Mouse (Mus musculus) MEL (cell line): ENCODE results near the gene Pdlim4.

Experiments
- BHLHE40 ChIP-seq: IDR thresholded peaks from 2 replicates; pipeline ENCODE4 v1.6.1; 2012; ENCODE audit warnings: low read depth, mild to moderate bottlenecking, inconsistent platforms, low read length, improper control_type of control experiment, borderline replicate concordance
- CHD2 ChIP-seq: IDR thresholded peaks from 2 replicates; pipeline ENCODE4 v1.6.1; 2011; ENCODE audit warnings: low read length, improper control_type of control experiment
- CTCF ChIP-seq, 3 experiments: IDR thresholded peaks in 2 of 3; conservative IDR thresholded peaks in 1 of 3; 2 replicates each; pipeline ENCODE4 v1.5.1; 2011 to 2012; ENCODE audit warnings: low read length in 3 of 3, low read depth in 2 of 3, mild to moderate bottlenecking in 2 of 3, improper control_type of control experiment in 1 of 3, inconsistent platforms in 1 of 3, mixed read lengths in 1 of 3, moderate library complexity in 1 of 3; ENCODE audit not compliant: control insufficient read depth in 1 of 3, insufficient read depth in 1 of 3, poor library complexity in 1 of 3, severe bottlenecking in 1 of 3
- E2F4 ChIP-seq: IDR thresholded peaks from 2 replicates; pipeline ENCODE4 v1.6.1; 2011; ENCODE audit warnings: low read depth, low read length, improper control_type of control experiment, borderline replicate concordance
- ELF1 ChIP-seq: IDR thresholded peaks from 2 replicates; pipeline ENCODE4 v1.6.1; 2014; ENCODE audit warnings: low read depth, mild to moderate bottlenecking, inconsistent platforms, low read length, improper control_type of control experiment, moderate library complexity
- GATA1 ChIP-seq: IDR thresholded peaks from 2 replicates; pipeline ENCODE4 v1.6.1; 2011; ENCODE audit warnings: low read depth, low read length, improper control_type of control experiment
- KAT2A ChIP-seq: conservative IDR thresholded peaks from 2 replicates; pipeline ENCODE4 v1.6.1; 2012; ENCODE audit warnings: low read depth, low read length, improper control_type of control experiment, inconsistent platforms
- NELFE ChIP-seq: IDR thresholded peaks from 2 replicates; pipeline ENCODE4 v1.6.1; 2011; ENCODE audit warnings: low read depth, low read length, improper control_type of control experiment
- USF2 ChIP-seq, 2 experiments: IDR thresholded peaks; 2 replicates each; pipeline ENCODE4 v1.6.1; 2011 to 2012; ENCODE audit warnings: improper control_type of control experiment in 2 of 2, low read length in 2 of 2, borderline replicate concordance in 1 of 2, inconsistent platforms in 1 of 2, low read depth in 1 of 2, mild to moderate bottlenecking in 1 of 2; ENCODE audit not compliant: insufficient read depth in 1 of 2
- ZKSCAN1 ChIP-seq: IDR thresholded peaks from 2 replicates; pipeline ENCODE4 v1.6.1; 2012; ENCODE audit warnings: low read depth, mild to moderate bottlenecking, inconsistent platforms, low read length, improper control_type of control experiment, moderate library complexity

DNA sequence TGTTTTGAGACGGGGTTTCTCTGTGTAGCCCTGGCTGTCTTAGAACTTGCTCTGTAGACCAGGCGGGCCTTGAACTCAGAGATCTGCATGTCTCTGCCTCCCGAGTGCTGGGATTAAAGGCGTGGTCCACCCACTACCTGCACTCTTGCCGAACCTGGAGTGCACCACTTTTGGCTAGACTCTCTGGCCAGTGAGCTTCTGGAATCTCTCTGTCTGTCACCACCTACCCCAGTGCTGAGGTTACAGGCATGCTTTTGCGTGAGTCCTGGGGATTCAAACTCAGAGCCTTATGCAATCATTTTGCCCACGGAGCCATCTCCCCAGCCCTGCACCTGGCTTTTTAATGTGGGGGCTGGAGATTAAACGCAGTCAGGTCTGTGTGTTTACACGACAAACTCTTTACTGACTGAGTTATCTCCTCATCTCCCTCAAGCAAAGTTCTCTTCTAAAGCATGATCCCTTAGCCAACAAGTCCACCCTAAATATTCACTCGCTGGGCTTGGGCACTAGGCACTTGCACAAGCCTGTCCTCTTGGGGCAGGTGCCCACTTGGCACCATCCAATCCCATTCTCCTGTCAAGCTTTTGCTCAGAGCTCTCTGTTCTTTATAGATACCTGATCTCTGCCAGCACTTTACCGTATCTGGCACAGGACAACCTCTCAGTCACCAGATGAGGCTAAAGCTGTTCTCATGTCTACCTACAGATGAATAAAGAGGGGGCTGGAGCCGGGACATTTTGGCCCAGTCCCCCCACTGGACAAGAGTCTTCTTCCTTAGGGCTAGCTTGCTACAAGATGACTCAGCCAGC, 3.5 kb downstream of the Pdlim4 start:
- TF ChIP-seq ZKSCAN1 (no peak), CTCF (IDR thresholded peaks at IDR 0.05 in 2 of 3, conservative IDR thresholded peaks at IDR 0.05 in 1 of 3; ENCODE audit: control insufficient read depth in 1 of 3, insufficient read depth in 1 of 3, low read depth in 2 of 3, low read length in 3 of 3, poor library complexity in 1 of 3, severe bottlenecking in 1 of 3) (no peak), E2F4 (no peak), NELFE (no peak), BHLHE40 (no peak), ELF1 (no peak), USF2 (IDR thresholded peaks at IDR 0.05; ENCODE audit: borderline replicate concordance in 1 of 2, insufficient read depth in 1 of 2, low read depth in 1 of 2, low read length in 2 of 2) (no peak), KAT2A (no peak), CHD2 (no peak), GATA1 (no peak)
